Mouse (Mus musculus) adrenal gland (tissue): ENCODE data around the gene Gm10382.
"Not testable (repeated sequence)": the region's sequence is repeated elsewhere in the genome, so short reads cannot be mapped to it uniquely, and the experiment has no call there.

Source experiments
- intact Hi-C: fragments of 180-260 bp; cut with DNase I; formaldehyde crosslinking; loops from one replicate; pipeline ENCODE4 v1.15.1; 2025

Gene Gm10382

GRCm38 (mm10) chr5:125411972-125412530 lies 22.9 kb downstream of the Gm10382 start:
- intact Hi-C loops = no loop called here

- intact Hi-C loops = not testable (repeated sequence)
Measured at GRCm38 (mm10) chr5:125412536-125412935, 23.4 kb downstream of the Gm10382 start.

GRCm38 (mm10) chr5:125413763-125414162 lies 24.6 kb downstream of the Gm10382 start:
- intact Hi-C loops = loop anchor here (2.0 kb wide), 1 partner anchor 49 kb away; no protein-coding TSS in a partner anchor

- intact Hi-C loops = no loop called here
Measured at GRCm38 (mm10) chr5:125416183-125416582, 27.1 kb downstream of the Gm10382 start.

GRCm38 (mm10) chr5:125418636-125419035 lies 29.5 kb downstream of the Gm10382 start:
- intact Hi-C loops = no loop called here

- intact Hi-C loops = no loop called here
Measured at GRCm38 (mm10) chr5:125419124-125419523, 30.0 kb downstream of the Gm10382 start.

GRCm38 (mm10) chr5:125425698-125426276 lies 36.7 kb downstream of the Gm10382 start:
- intact Hi-C loops = no loop called here

GRCm38 (mm10) chr5:125426343-125426742 lies 37.2 kb downstream of the Gm10382 start:
- intact Hi-C loops = no loop called here

GRCm38 (mm10) chr5:125432324-125432723 lies 43.2 kb downstream of the Gm10382 start:
- intact Hi-C loops = not testable (repeated sequence)

GRCm38 (mm10) chr5:125433793-125434337 lies 44.7 kb downstream of the Gm10382 start, which contains the start of gene Dhx37:
TSS of gene Dhx37 (minus strand) at chr5:125434121.
- intact Hi-C loops = no loop called here

- intact Hi-C loops = not testable (repeated sequence)
Measured at GRCm38 (mm10) chr5:125434347-125434746, 45.2 kb downstream of the Gm10382 start.
